Mouse (Mus musculus): ENCODE measurements around the gene Tcf12. TPM values are rescaled to one million over a fixed set of nuclear protein-coding genes. Genes with fewer than 3 reads are reported as not detected.

The Tcf12 gene
- polyA plus RNA-seq, 1 experiment from 2014 or later = 191 TPM

- no peaks in the 10 kb centered on the region for H3K27me3 ChIP-seq (ENCODE audit: control insufficient read depth, insufficient read depth, low read length)
- no peaks in the 10 kb centered on the region for H3K9me3 ChIP-seq (ENCODE audit: control insufficient read depth, low read length)
- H3K9ac ChIP-seq (ENCODE audit: low read length) = no peak overlapping the region
- H3K4me2 ChIP-seq (ENCODE audit: low read depth, severe bottlenecking) = no peak overlapping the region
- ATAC-seq (ENCODE audit: insufficient number of reproducible peaks, low FRiP score, low TSS enrichment, low read depth) = no peak
- no peak overlapping the region for H3K4me3 ChIP-seq (ENCODE audit: low read depth, low read length)
- no peak for DNase-seq (ENCODE audit: low spot score)
- H3K36me3 ChIP-seq (ENCODE audit: control insufficient read depth, insufficient read depth, low read length) = no peaks in the 10 kb centered on the region
- no peak overlapping the region for H3K27ac ChIP-seq (replicated peaks; ENCODE audit: low read depth, low read length)
- WGBS = 88% methylated on average over 1 of the region's 1 CpGs
- no peaks in the 10 kb centered on the region for H3K4me1 ChIP-seq (ENCODE audit: control insufficient read depth, insufficient read depth, low read length)
Observed at GRCm38 (mm10) chr9:71982826-71983225, 128.8 kb downstream of the Tcf12 start.

GRCm38 (mm10) chr9:71981071-71981470 lies 130.6 kb downstream of the Tcf12 start:
- Histone ChIP-seq H3K36me3 (ENCODE audit: control insufficient read depth, insufficient read depth, low read length) (no peaks in the 10 kb centered on the region), H3K4me1 (ENCODE audit: control insufficient read depth, insufficient read depth, low read length) (peaks cover 4% of the 10 kb centered on the region; the same call in 1 of the 2 replicates), H3K4me3 (ENCODE audit: low read depth, low read length) (no peak overlapping the region), H3K4me2 (ENCODE audit: low read depth, severe bottlenecking) (no peak overlapping the region), H3K27ac (replicated peaks; ENCODE audit: low read depth, low read length) (no peak overlapping the region), H3K9ac (ENCODE audit: low read length) (no peak overlapping the region), H3K9me3 (ENCODE audit: control insufficient read depth, low read length) (no peaks in the 10 kb centered on the region), H3K27me3 (ENCODE audit: control insufficient read depth, insufficient read depth, low read length) (no peaks in the 10 kb centered on the region)
- WGBS = 95% methylated on average over 3 of the region's 3 CpGs
- no peak for DNase-seq (ENCODE audit: low spot score)
- no peak for ATAC-seq (ENCODE audit: insufficient number of reproducible peaks, low FRiP score, low TSS enrichment, low read depth)

DNA sequence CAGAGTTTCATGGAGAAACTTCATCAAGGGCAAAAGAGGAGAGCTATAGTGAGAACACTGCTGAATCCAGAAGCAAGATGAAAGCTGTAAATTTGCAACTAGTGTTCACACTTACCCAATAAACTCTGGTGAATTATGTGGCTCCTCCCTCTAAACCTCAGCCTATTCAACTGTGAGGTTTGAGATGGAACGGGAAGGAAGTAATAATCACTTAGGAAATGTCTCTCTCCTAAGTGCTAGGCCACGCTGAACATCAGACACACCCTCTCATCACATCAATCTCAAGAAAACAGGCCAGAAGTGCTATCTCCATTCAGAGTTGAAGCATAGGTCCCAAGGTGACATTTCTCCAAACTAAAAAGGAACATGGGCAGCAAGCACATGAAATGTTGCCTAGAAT lies 131.1 kb downstream of the Tcf12 start:
- H3K9me3 ChIP-seq (ENCODE audit: control insufficient read depth, low read length) = no peaks in the 10 kb centered on the region
- ATAC-seq (ENCODE audit: insufficient number of reproducible peaks, low FRiP score, low TSS enrichment, low read depth) (no peak), DNase-seq (ENCODE audit: low spot score) (no peak)
- peaks cover 5% of the 10 kb centered on the region; the same call in 1 of the 2 replicates for H3K4me1 ChIP-seq (ENCODE audit: control insufficient read depth, insufficient read depth, low read length)
- WGBS = 47% methylated on average over 2 of the region's 2 CpGs
- no peaks in the 10 kb centered on the region for H3K27me3 ChIP-seq (ENCODE audit: control insufficient read depth, insufficient read depth, low read length)
- H3K36me3 ChIP-seq (ENCODE audit: control insufficient read depth, insufficient read depth, low read length) = no peaks in the 10 kb centered on the region
- H3K9ac ChIP-seq (ENCODE audit: low read length) = no peak overlapping the region
- H3K4me2 ChIP-seq (ENCODE audit: low read depth, severe bottlenecking) = no peak overlapping the region
- H3K4me3 ChIP-seq (ENCODE audit: low read depth, low read length) = no peak overlapping the region
- no peak overlapping the region for H3K27ac ChIP-seq (replicated peaks; ENCODE audit: low read depth, low read length)

GRCm38 (mm10) chr9:71978886-71979285 lies 132.8 kb downstream of the Tcf12 start:
- H3K9me3 ChIP-seq (ENCODE audit: control insufficient read depth, low read length) = no peaks in the 10 kb centered on the region
- WGBS = 80% methylated on average over 3 of the region's 3 CpGs
- no peak overlapping the region for H3K9ac ChIP-seq (ENCODE audit: low read length)
- no peak overlapping the region for H3K4me2 ChIP-seq (ENCODE audit: low read depth, severe bottlenecking)
- H3K4me1 ChIP-seq (ENCODE audit: control insufficient read depth, insufficient read depth, low read length) = peaks cover 7% of the 10 kb centered on the region; the same call in 1 of the 2 replicates
- no peak for ATAC-seq (ENCODE audit: insufficient number of reproducible peaks, low FRiP score, low TSS enrichment, low read depth)
- no peak for DNase-seq (ENCODE audit: low spot score)
- H3K27me3 ChIP-seq (ENCODE audit: control insufficient read depth, insufficient read depth, low read length) = no peaks in the 10 kb centered on the region
- no peak overlapping the region for H3K4me3 ChIP-seq (ENCODE audit: low read depth, low read length)
- no peaks in the 10 kb centered on the region for H3K36me3 ChIP-seq (ENCODE audit: control insufficient read depth, insufficient read depth, low read length)
- no peak overlapping the region for H3K27ac ChIP-seq (replicated peaks; ENCODE audit: low read depth, low read length)

GRCm38 (mm10) chr9:71976034-71976433 lies 135.6 kb downstream of the Tcf12 start:
- Histone ChIP-seq H3K4me2 (ENCODE audit: low read depth, severe bottlenecking) (no peak overlapping the region), H3K9ac (ENCODE audit: low read length) (no peak overlapping the region), H3K27ac (replicated peaks; ENCODE audit: low read depth, low read length) (0 out of 2 replicates have a peak overlapping the region, but pooled peaks have one; percentile 42), H3K27me3 (ENCODE audit: control insufficient read depth, insufficient read depth, low read length) (no peaks in the 10 kb centered on the region), H3K4me1 (ENCODE audit: control insufficient read depth, insufficient read depth, low read length) (peaks cover 7% of the 10 kb centered on the region; the same call in 1 of the 2 replicates), H3K4me3 (ENCODE audit: low read depth, low read length) (no peak overlapping the region), H3K9me3 (ENCODE audit: control insufficient read depth, low read length) (no peaks in the 10 kb centered on the region), H3K36me3 (ENCODE audit: control insufficient read depth, insufficient read depth, low read length) (no peaks in the 10 kb centered on the region)
- ATAC-seq (ENCODE audit: insufficient number of reproducible peaks, low FRiP score, low TSS enrichment, low read depth) (peak; percentile 80; the same call in 1 of the 2 replicates), DNase-seq (ENCODE audit: low spot score) (peak; percentile 79)
- WGBS = 24% methylated on average over 6 of the region's 6 CpGs

GRCm38 (mm10) chr9:71975141-71975540 lies 136.5 kb downstream of the Tcf12 start:
- Histone ChIP-seq H3K9ac (ENCODE audit: low read length) (no peak overlapping the region), H3K9me3 (ENCODE audit: control insufficient read depth, low read length) (no peaks in the 10 kb centered on the region), H3K4me2 (ENCODE audit: low read depth, severe bottlenecking) (no peak overlapping the region), H3K27me3 (ENCODE audit: control insufficient read depth, insufficient read depth, low read length) (no peaks in the 10 kb centered on the region), H3K27ac (replicated peaks; ENCODE audit: low read depth, low read length) (no peak overlapping the region), H3K4me3 (ENCODE audit: low read depth, low read length) (no peak overlapping the region), H3K36me3 (ENCODE audit: control insufficient read depth, insufficient read depth, low read length) (no peaks in the 10 kb centered on the region), H3K4me1 (ENCODE audit: control insufficient read depth, insufficient read depth, low read length) (peaks cover 7% of the 10 kb centered on the region; the same call in 1 of the 2 replicates)
- WGBS = 59% methylated on average over 4 of the region's 4 CpGs
- no peak for ATAC-seq (ENCODE audit: insufficient number of reproducible peaks, low FRiP score, low TSS enrichment, low read depth)
- no peak for DNase-seq (ENCODE audit: low spot score)

DNA sequence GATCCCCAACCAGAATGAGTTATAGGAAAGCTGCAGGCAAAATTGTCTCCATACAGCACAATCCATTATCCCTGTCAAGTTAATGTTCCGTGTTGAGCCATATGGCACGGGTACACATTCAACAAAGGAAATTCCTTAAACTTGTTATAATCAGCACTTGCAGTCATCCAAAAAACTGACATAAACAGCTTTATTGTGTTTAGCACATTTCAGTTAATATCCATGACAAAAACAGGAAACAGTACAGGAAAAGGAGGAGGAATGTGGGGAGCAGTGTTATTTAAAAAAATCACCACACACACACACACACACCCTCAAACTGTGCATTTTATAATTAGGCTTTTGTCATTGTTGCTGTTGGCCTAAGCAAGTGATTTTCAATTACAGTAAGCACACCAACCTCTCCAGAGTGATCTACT lies 137.1 kb downstream of the Tcf12 start:
- Histone ChIP-seq H3K27ac (replicated peaks; ENCODE audit: low read depth, low read length) (no peak overlapping the region), H3K4me2 (ENCODE audit: low read depth, severe bottlenecking) (no peak overlapping the region), H3K4me3 (ENCODE audit: low read depth, low read length) (no peak overlapping the region), H3K27me3 (ENCODE audit: control insufficient read depth, insufficient read depth, low read length) (no peaks in the 10 kb centered on the region), H3K36me3 (ENCODE audit: control insufficient read depth, insufficient read depth, low read length) (no peaks in the 10 kb centered on the region), H3K9me3 (ENCODE audit: control insufficient read depth, low read length) (no peaks in the 10 kb centered on the region), H3K4me1 (ENCODE audit: control insufficient read depth, insufficient read depth, low read length) (peaks cover 7% of the 10 kb centered on the region; the same call in 1 of the 2 replicates), H3K9ac (ENCODE audit: low read length) (no peak overlapping the region)
- DNase-seq (ENCODE audit: low spot score) (no peak), ATAC-seq (ENCODE audit: insufficient number of reproducible peaks, low FRiP score, low TSS enrichment, low read depth) (no peak)
- 16% methylated on average over 2 of the region's 2 CpGs for WGBS

GRCm38 (mm10) chr9:71964039-71964438 lies 147.6 kb downstream of the Tcf12 start:
- no peak for DNase-seq (ENCODE audit: low spot score)
- no peaks in the 10 kb centered on the region for H3K9me3 ChIP-seq (ENCODE audit: control insufficient read depth, low read length)

GRCm38 (mm10) chr9:71960026-71960396 lies 151.7 kb downstream of the Tcf12 start:
- ATAC-seq (ENCODE audit: insufficient number of reproducible peaks, low FRiP score, low TSS enrichment, low read depth) = no peak
- no peak overlapping the region for H3K4me3 ChIP-seq (ENCODE audit: low read depth, low read length)
- no peak overlapping the region for H3K9ac ChIP-seq (ENCODE audit: low read length)
- H3K9me3 ChIP-seq (ENCODE audit: control insufficient read depth, low read length) = no peaks in the 10 kb centered on the region
- H3K27ac ChIP-seq (replicated peaks; ENCODE audit: low read depth, low read length) = no peak overlapping the region
- no peak overlapping the region for H3K4me2 ChIP-seq (ENCODE audit: low read depth, severe bottlenecking)
- no peak for DNase-seq (ENCODE audit: low spot score)
- no peaks in the 10 kb centered on the region for H3K27me3 ChIP-seq (ENCODE audit: control insufficient read depth, insufficient read depth, low read length)
- H3K36me3 ChIP-seq (ENCODE audit: control insufficient read depth, insufficient read depth, low read length) = no peaks in the 10 kb centered on the region; the same call in 1 of the 2 replicates
- H3K4me1 ChIP-seq (ENCODE audit: control insufficient read depth, insufficient read depth, low read length) = no peaks in the 10 kb centered on the region

More at GRCm38 (mm10) chr9:71964039-71964438, 147.6 kb downstream of the Tcf12 start:
- no peak overlapping the region for H3K9ac ChIP-seq (ENCODE audit: low read length)
- 86% methylated on average over 4 of the region's 4 CpGs for WGBS
- no peak overlapping the region for H3K4me3 ChIP-seq (ENCODE audit: low read depth, low read length)
- no peak for ATAC-seq (ENCODE audit: insufficient number of reproducible peaks, low FRiP score, low TSS enrichment, low read depth)
- no peaks in the 10 kb centered on the region for H3K4me1 ChIP-seq (ENCODE audit: control insufficient read depth, insufficient read depth, low read length)
- H3K27me3 ChIP-seq (ENCODE audit: control insufficient read depth, insufficient read depth, low read length) = no peaks in the 10 kb centered on the region
- no peak overlapping the region for H3K4me2 ChIP-seq (ENCODE audit: low read depth, severe bottlenecking)
- no peaks in the 10 kb centered on the region for H3K36me3 ChIP-seq (ENCODE audit: control insufficient read depth, insufficient read depth, low read length)
- H3K27ac ChIP-seq (replicated peaks; ENCODE audit: low read depth, low read length) = no peak overlapping the region

Data from limb, embryonic 11.5 days (tissue).